Mouse (Mus musculus) neural tube, embryonic 10.5 days (tissue): Measurements from ENCODE around the gene Dbx1.

Experiments
- DNase-seq: peaks from one replicate; pipeline ENCODE4 v3.0.0-alpha.2; 2017; ENCODE audit warnings: low spot score; ENCODE audit errors: extremely low spot score

Gene Dbx1

GRCm38 (mm10) chr7:49636491-49637115 lies at the start of gene Dbx1:
TSS of gene Dbx1 (minus strand) at chr7:49636849.
- peak; percentile 61 for DNase-seq

DNA sequence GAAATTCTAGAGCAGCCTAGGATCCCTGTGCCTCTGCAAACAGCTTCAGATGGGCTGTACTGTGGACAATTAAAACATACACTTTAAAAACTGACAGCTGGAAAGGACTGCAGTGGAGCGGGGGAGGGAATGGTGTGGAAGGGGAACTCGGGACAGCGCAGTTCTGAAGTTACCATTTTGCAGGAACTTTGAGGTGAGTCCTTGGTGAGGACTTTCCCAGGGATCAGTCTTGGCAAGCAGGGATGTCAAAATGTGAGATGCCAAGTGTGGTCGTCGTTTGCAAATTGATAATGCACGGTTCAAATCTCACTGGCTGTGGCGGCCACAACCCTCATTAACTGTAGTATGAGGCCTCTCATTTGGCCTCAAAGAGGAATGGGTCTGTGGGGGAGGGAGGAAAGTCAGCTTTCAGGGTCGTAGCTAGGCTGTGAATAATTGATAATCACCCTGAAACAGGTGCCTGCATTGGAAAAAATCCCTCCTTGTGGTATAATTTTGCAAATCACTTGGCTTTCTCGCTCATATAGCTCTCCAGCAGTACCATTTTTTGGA lies 42.3 kb upstream of the Dbx1 start:
- peak; percentile 34 for DNase-seq

GRCm38 (mm10) chr7:49678100-49678825 lies 41.6 kb upstream of the Dbx1 start:
- DNase-seq = peak; percentile 38

- DNase-seq = peak; percentile 49
Measured at GRCm38 (mm10) chr7:49677166-49677565, 40.5 kb upstream of the Dbx1 start.

DNA sequence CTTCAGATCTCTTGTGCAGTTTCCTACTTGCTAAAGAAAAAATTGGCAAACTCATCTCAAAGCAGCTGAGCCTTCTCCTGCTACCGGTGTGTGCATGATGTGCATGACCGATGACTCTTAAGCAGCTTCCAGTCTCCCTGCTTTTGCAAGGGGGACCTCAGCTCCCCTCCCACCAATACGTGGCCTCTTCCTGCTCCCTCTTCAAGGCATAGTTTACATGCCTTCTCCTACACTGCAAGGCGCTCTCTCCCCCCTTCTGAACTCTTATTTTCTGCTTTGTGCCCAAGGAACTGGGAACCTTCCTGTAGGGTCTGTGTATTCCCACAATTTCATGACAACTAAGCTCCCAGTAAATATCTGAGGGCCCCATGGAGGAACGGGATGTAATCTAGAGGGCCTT lies 40.0 kb upstream of the Dbx1 start:
- DNase-seq = no peak

DNA sequence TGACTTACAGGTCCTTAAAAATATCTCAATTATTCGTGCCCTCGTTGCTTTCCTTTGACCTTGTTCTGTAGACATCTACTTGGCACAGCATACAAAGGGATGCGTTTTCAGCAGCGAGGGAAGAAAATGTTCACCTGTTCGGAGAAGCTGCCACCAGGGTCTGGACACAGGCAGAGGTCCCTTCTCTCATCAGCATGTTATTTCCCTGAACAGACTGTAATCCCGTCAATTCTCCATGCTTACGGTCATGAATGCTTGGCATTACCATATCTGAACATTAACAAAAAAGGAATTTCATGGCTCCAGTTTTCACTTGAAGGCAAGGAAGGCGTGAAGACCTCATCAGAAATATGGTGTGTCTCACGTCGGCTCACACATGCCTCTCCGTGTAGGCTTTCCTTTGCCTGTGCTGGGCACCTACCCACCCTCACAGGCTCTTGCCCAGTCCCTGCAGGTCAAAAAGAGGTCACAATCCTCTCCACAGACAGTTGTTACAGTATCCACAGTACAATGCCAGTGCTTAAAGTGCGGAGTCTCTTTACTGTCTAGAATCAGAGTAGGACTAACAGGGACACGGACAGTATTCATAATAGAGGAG lies 31.7 kb upstream of the Dbx1 start:
- no peak for DNase-seq

GRCm38 (mm10) chr7:49663575-49663974 lies 26.9 kb upstream of the Dbx1 start:
- no peak for DNase-seq

- DNase-seq = no peak
Measured at GRCm38 (mm10) chr7:49662492-49663026, 25.9 kb upstream of the Dbx1 start.

DNA sequence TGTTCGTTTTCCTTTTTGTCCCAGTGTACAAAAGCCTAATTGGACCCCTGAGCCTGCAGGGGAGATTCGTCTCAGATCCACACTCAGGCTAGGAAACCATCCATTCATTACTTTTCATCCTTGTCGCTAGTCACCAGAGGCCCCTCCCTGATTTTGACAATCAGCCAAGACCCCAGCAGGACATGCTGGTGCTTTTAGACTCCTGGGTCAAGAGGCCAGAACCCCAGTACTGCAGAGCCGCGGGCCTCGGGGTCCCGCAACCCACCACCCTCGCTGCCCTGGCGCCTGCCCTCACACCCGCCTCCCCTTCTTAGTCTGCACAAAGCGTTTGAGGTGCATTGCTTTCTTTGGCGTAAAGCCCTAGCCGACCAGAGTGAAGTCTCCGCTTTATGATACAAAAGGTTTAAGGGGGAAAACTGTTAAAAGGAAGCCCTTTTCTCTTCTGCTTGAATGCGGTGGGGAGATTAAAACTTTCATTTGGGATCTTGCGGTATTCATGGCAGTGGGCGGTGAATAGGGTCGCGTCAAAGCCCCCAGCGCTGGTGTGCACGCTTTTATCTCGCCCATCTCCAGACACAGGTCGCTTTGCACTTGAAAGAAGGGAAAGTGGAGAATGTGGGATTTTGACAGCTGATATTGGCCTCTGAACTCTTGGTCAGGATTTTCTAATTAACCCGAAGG lies 25.3 kb upstream of the Dbx1 start:
- DNase-seq = no peak

DNA sequence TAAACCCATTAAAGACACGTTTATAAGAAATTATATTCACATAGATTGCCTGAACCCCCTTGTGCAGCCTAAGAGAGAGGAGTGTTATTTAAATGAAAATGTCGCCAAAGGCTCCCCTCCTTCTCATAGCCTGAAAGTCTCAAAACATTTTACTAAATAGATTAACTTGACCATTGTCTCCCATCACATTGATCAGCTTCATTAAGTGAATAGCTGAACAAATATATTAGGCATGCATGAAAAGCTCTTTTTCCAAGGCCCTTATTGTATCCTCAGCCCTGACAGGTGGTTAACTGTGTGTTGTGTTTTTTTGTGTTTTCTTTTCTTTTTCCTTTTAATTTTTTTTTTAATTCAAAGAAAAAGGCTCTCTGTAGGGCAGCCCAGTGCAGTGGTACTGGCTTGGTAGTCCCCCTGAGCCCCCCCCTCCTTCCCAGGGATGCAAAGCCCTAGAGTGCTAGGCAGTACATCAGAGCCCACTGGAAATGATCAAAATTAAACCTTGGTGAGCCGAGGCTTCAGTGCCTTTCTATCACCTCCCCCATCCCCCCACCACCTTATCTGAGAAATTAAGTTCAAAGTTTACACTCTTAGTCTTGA lies 4.2 kb upstream of the Dbx1 start:
- DNase-seq = no peak

DNA sequence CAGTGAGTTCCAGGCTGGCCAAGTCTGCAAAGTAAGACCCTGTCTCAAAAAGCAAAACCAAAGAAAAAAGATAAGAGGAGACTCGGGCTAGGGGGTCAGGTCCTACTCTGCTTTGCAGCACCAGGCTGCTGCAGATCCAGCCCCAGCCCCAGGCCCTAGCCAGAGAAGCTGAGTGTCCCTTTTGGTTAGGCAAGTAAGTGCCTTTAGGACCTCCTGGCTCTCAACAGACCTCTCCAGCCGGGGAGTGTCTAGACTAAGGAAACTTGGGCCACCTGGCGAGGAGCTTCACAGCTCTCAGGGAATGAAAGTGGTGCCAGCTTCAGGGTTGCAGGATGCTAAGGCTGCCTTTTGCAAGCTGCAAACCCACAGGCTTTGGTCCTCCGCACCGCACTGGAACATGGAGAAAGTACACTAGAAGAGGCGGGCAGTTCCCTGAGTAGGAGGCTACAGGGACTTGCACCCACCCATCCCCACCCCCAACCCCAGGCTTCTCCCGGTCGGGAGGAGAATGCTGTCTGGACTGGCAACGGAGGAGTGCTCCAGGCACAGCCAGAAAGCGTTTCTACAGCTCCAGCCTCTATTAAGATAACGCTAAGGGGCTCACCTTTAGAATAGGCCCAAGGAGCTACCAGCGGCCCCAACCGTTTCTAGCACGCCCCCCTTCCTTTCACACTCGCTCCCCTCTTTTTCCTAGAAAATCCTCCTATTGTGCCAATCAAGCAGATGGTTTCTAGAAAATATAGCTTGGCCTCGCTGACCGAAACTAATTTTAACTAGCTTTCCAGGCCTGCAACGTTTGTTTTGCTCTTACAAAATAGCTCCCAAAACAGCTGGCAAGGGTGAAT lies 3.4 kb upstream of the Dbx1 start:
- DNase-seq = peak; percentile 53

GRCm38 (mm10) chr7:49638941-49639776 lies 2.5 kb upstream of the Dbx1 start:
- DNase-seq = peak; percentile 38

DNA sequence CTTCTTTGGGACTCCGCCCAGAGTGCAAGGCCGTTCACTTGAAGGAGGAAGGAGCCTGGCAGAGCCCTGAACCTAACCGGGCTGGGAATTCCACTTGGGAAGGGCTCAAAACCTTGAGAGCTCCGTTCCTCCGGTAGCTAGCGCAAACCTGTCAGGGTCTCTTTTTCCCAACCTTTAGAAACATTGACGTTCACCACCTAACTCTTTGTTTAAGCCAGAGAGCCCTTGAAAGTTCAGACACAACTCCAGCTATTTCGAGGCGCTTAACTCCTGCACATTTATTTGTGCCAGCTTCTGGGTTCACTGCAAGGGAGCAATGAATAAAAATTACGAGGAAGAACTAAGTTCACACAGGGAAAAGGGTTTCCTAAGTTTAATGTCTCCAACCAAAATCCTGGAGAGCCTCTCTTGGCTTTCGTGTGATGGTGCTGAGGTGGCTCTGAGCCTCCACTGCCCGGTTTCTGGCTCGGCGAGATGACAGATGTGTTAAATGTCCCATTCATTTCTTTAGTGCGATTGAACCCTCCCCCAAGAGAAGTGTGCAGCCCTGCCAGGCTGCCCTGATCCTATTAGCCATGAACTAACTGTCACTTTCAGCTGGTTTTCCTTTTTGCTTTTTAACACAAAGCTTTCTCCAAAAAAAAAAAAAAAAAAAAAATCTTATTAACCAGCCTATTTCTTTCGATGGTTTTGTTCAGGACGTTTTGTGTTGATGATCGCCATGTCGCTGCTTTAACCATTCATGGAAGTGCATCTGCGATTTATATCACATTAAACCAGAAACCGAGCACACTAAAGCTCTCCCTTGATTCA lies 1.4 kb upstream of the Dbx1 start:
- peak; percentile 52 for DNase-seq

DNA sequence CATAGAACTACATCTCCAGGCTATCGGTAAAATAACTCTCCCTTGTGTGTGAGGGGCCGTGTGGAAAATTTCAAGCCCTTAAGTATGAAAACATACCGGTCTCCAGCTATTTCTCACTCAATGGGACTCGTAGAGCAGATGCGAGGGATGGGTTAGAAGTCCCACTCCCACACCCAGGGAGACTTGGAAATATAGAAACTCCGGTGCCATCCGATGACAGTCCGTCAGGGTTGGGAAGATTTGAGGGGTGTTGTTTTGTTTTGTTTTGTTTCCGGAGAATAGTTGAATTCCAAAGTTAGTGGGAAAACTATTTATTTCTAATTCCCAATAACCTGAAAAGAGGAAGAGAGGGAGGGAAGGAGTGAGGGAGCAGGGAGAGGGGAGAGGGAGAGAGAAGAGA lies 632 bp upstream of the Dbx1 start:
- DNase-seq = no peak

GRCm38 (mm10) chr7:49635971-49636370 lies 678 bp downstream of the Dbx1 start:
- DNase-seq = peak; percentile 46

DNA sequence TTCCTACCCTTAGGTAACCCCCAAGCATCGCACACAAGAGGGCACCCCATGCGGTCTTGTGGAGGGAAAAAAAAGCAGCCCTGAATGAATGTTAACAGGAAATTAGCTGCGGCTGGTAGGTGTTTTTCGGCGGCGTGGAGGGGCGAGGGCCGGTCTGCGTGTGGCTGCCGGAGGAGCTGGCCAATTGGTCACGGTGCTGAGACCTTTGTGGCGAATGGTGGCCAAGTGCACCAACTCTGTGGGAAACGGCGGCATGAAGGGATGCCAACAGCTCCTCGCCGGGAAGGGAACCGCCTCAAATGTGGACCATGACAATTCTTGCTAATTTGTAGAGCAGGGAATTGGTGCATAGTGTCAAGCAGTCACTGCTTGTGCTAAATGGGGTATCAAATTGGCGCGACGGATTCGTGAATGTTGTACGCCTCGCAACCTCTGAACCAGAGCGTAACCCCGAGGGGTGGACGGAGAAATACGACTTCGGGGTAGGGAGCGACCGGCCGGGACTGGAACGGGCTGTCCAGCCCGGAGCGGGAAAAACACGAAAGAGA lies 1.5 kb downstream of the Dbx1 start:
- DNase-seq = peak; percentile 71

GRCm38 (mm10) chr7:49634291-49635073 lies 2.2 kb downstream of the Dbx1 start:
- peak; percentile 51 for DNase-seq
